Mouse (Mus musculus) ES-E14 (cell line): Measurements from ENCODE around the gene Armc12. TPM values are rescaled to one million over a fixed set of nuclear protein-coding genes. Genes with fewer than 3 reads are reported as not detected.

ENCODE experiments used
- DNase-seq: peaks from one replicate; pipeline ENCODE4 v3.0.0-alpha.2; 2013; ENCODE audit warnings: low read depth, low spot score
- H3K27ac ChIP-seq: 2 replicates; pipeline ENCODE4 v1.5.1; 2012; ENCODE audit warnings: low read depth, mild to moderate bottlenecking, low read length, moderate library complexity, mixed read lengths; ENCODE audit not compliant: poor library complexity, insufficient read depth, severe bottlenecking
- H3K36me3 ChIP-seq: 2 replicates; pipeline ENCODE4 v1.6.1; 2012; ENCODE audit warnings: mild to moderate bottlenecking, low read length, moderate library complexity, mixed read lengths; ENCODE audit not compliant: control insufficient read depth, poor library complexity, insufficient read depth, severe bottlenecking
- H3K4me1 ChIP-seq, 2 experiments: fragments of 150-350 bp in 1 of 2; sonication (generic) in 1 of 2; 2 replicates each; pipeline ENCODE4 v1.6.1; 2012; ENCODE audit warnings: low read length in 2 of 2, mild to moderate bottlenecking in 1 of 2, mixed read lengths in 1 of 2; ENCODE audit not compliant: control insufficient read depth in 2 of 2, insufficient read depth in 2 of 2, poor library complexity in 1 of 2
- H3K4me3 ChIP-seq, 2 experiments: fragments of 150-350 bp in 1 of 2; sonication (generic) in 1 of 2; 2 replicates each; pipeline ENCODE4 v1.5.1; 2012; ENCODE audit warnings: low read length in 2 of 2, low read depth in 1 of 2, mild to moderate bottlenecking in 1 of 2, mixed read lengths in 1 of 2; ENCODE audit not compliant: insufficient read depth in 1 of 2, poor library complexity in 1 of 2, severe bottlenecking in 1 of 2
- H3K9ac ChIP-seq: 2 replicates; pipeline ENCODE4 v1.6.1; 2012; ENCODE audit warnings: low read depth, mild to moderate bottlenecking, low read length, mixed read lengths; ENCODE audit not compliant: poor library complexity, insufficient read depth, severe bottlenecking
- H3K9me3 ChIP-seq: fragments of 150-350 bp; sonication (generic); 2 replicates; pipeline ENCODE4 v1.6.1; 2012; ENCODE audit warnings: low read depth, mild to moderate bottlenecking, low read length; ENCODE audit not compliant: control insufficient read depth, insufficient read depth
- CHD2 ChIP-seq: IDR thresholded peaks from 2 replicates; pipeline ENCODE4 v1.6.1; 2014; ENCODE audit warnings: mild to moderate bottlenecking, low read depth, low read length, inconsistent platforms
- HCFC1 ChIP-seq: IDR thresholded peaks from 2 replicates; pipeline ENCODE4 v1.6.1; 2012; ENCODE audit warnings: low read length, inconsistent platforms, borderline replicate concordance; ENCODE audit not compliant: insufficient read depth
- MAFK ChIP-seq: IDR thresholded peaks from 2 replicates; pipeline ENCODE4 v1.6.1; 2014; ENCODE audit warnings: mild to moderate bottlenecking, low read depth, low read length, inconsistent platforms; ENCODE audit not compliant: insufficient read depth
- ZC3H11A ChIP-seq: IDR thresholded peaks from 2 replicates; pipeline ENCODE4 v1.6.1; 2012; ENCODE audit warnings: low read depth, mild to moderate bottlenecking, inconsistent platforms, low read length, borderline replicate concordance
- ZNF384 ChIP-seq: IDR thresholded peaks from 2 replicates; pipeline ENCODE4 v1.6.1; 2012; ENCODE audit warnings: low read depth, low read length, inconsistent platforms
- in situ Hi-C, 2 experiments: fragments of 600-800 bp; cut with MboI; formaldehyde crosslinking; loops; one replicate each; pipeline ENCODE4 v1.15.1; 2025; ENCODE audit warnings: low sequenced_read_pairs in 2 of 2, inconsistent platforms in 1 of 2; ENCODE audit not compliant: unreplicated experiment in 2 of 2
- total RNA-seq: library from RNA; depleted of rRNA; stranded (reverse); fragments of 300-350 nt; gene quantifications from 2 replicates; pipeline ENCODE4 v1.2.3, GENCODE M21; 2012

Armc12 gene
- total RNA-seq, 1 experiment = not detected

GRCm38 (mm10) chr17:28524009-28524695, 6.5 kb upstream of the Armc12 start:
- H3K9me3 ChIP-seq = no peaks in the 10 kb centered on the region
- H3K9ac ChIP-seq = peak overlapping the region; percentile 91
- TF ChIP-seq MAFK (no peak), HCFC1 (no peak), CHD2 (no peak), ZNF384 (no peak), ZC3H11A (no peak)
- peak overlapping the region; percentile 67 for H3K27ac ChIP-seq
- no peak for DNase-seq
- peaks cover 0 to 11% of the 10 kb centered on the region in 2 experiments; a peak in 2 of 4 replicates for H3K4me1 ChIP-seq
- no peaks in the 10 kb centered on the region for H3K36me3 ChIP-seq
- in situ Hi-C loops = no loop called here
- H3K4me3 ChIP-seq = peak overlapping the region; percentile 71 to 81; a peak in 3 of 4 replicates

- no peak overlapping the region for H3K4me3 ChIP-seq
- no peak overlapping the region for H3K27ac ChIP-seq
- DNase-seq = no peak
- H3K4me1 ChIP-seq = peaks cover 0 to 12% of the 10 kb centered on the region in 2 experiments; a peak in 2 of 4 replicates
- no peak overlapping the region for H3K9ac ChIP-seq
- TF ChIP-seq ZNF384 (no peak), HCFC1 (no peak), ZC3H11A (no peak), CHD2 (no peak), MAFK (no peak)
- H3K9me3 ChIP-seq = no peaks in the 10 kb centered on the region
- in situ Hi-C loops = no loop called here
- H3K36me3 ChIP-seq = no peaks in the 10 kb centered on the region
Observed at GRCm38 (mm10) chr17:28524831-28525430, 5.7 kb upstream of the Armc12 start.

GRCm38 (mm10) chr17:28527184-28528042, 3.2 kb upstream of the Armc12 start:
- in situ Hi-C loops = no loop called here
- H3K9me3 ChIP-seq = no peaks in the 10 kb centered on the region

GRCm38 (mm10) chr17:28528043-28528351, 2.6 kb upstream of the Armc12 start:
- no peak overlapping the region for H3K9ac ChIP-seq
- DNase-seq = no peak
- TF ChIP-seq MAFK (no peak), ZNF384 (no peak), ZC3H11A (peak; percentile 77; the same call in 1 of the 2 replicates), CHD2 (no peak), HCFC1 (no peak)
- no peak overlapping the region for H3K4me3 ChIP-seq
- no peaks in the 10 kb centered on the region for H3K9me3 ChIP-seq
- peaks cover 0 to 10% of the 10 kb centered on the region in 2 experiments; a peak in 2 of 4 replicates for H3K4me1 ChIP-seq
- no peak overlapping the region for H3K27ac ChIP-seq
- in situ Hi-C loops = no loop called here
- no peaks in the 10 kb centered on the region for H3K36me3 ChIP-seq

More at GRCm38 (mm10) chr17:28527184-28528042, 3.2 kb upstream of the Armc12 start:
- no peak overlapping the region for H3K4me3 ChIP-seq
- H3K9ac ChIP-seq = no peak overlapping the region
- H3K27ac ChIP-seq = no peak overlapping the region
- H3K36me3 ChIP-seq = no peaks in the 10 kb centered on the region
- peaks cover 0 to 10% of the 10 kb centered on the region in 2 experiments; a peak in 2 of 4 replicates for H3K4me1 ChIP-seq
- DNase-seq = no peak
- TF ChIP-seq ZNF384 (no peak), CHD2 (no peak), HCFC1 (no peak), ZC3H11A (no peak), MAFK (no peak)
